Mouse (Mus musculus) G1E (cell line): ENCODE data around the gene Mrln.
A peak's percentile ranks its signal among the peaks of the same experiment; 100 is the strongest.

Experiments used
- CTCF ChIP-seq: IDR thresholded peaks from 2 replicates; pipeline ENCODE4 v1.5.1; 2012; ENCODE audit warnings: low read depth, low read length, inconsistent platforms, mixed read lengths
- GATA2 ChIP-seq: IDR thresholded peaks from 2 replicates; pipeline ENCODE4 v1.6.1; 2012; ENCODE audit warnings: low read depth, low read length, inconsistent platforms, borderline replicate concordance
- TAL1 ChIP-seq: conservative IDR thresholded peaks from 2 replicates; pipeline ENCODE4 v1.6.1; 2012; ENCODE audit warnings: low read depth, low read length, inconsistent platforms, mixed read lengths

DNA sequence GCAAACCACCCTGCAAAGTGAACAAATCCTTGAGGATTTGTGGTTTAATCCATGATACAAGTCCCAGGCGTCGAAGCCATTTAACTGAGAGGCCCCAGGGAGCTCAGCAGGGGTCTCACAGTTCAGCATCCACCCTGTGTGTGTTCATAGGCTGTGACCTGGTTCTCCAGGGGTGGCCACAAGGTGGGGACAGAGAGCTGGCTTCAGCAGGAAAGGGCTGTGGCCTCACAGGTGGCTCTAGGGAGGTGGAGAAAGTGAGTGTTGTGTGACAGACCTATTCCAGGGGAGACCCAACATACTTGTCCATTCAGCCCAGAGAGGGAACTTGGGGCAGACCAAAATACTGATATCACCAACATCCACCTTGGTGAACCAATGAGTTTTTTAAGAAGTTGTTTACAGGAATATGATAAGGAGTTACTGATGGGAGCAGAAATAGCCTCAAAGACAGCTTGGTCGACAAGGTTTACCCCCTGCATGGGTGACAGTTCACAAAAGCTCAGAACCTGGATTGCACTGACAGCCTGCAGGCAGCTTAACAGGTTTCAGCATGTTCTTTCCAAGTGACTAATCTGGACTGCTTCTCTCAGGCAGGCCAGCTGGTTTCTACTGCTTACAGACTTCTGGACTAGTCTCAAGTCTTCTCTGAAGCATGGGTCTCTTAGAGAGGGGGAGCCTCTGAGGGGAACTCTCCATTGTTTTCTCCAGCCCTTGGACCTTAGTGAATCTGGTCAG lies 47.9 kb upstream of the Mrln start:
- TF ChIP-seq CTCF (peak; percentile 47; the same call in 1 of the 2 replicates), TAL1 (no peak), GATA2 (no peak)
